Mouse (Mus musculus) MN1 (cell line): ENCODE data around the gene Map7d1.
A peak's percentile ranks its signal among the peaks of the same experiment; 100 is the strongest.

ENCODE experiments used
- DNase-seq: peaks from one replicate; pipeline ENCODE4 v3.0.0-alpha.2; 2016; ENCODE audit warnings: low spot score

The Map7d1 gene

DNA sequence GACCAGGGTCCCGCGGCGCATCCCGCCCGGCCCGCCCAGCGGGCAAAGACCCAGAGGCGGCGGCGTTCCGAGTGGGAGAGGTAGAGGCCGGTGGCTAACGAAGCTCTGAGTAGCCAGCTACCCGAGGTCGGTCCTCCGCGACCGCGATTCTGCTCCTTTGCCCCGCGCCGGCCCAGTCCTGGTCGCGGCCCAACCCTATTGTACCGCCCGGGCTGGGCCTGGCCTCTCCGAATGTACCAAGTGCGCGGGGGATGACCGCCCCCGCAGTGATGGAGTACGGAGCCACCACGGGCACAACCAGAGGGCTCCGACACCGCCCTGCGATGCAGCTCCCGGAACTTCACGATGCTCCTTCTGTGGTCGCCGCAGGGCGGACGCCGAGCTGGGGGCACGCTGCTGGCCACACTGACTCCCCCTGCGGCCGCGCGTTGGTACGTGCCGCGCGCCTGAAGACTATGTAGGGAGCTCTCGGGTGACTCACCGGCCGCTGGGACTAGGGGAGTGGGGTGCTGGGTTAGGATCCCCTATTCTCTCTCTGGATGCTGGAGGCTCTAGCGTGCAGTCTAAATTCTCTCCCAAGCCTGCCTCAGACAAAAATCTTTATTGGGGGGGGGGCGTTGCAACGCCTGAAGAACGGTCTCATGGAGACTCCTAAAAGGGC lies at the start of gene Map7d1:
Gene Map7d1, minus strand, starts transcription at position 213 of the 661 bp plus-strand sequence.
- DNase-seq = peak; percentile 84

DNA sequence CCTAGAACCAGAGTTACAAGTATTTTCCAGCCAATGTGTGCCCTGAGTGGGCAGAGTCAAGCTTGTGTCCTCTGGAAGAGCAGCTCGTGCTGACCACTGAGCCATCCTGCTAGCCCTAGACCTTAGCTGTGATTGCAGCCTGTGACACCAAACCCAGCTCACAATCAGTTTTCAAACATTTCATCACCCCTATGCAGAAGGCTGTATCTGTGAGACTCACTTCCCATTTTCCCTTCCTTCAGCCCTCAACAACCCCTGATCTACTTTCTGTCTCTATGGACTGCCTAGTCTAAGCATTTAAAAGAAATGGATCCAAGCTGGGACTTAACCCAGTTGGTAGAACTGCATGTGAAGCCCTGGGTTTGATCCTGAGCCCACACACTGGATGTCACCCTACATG lies 49.3 kb upstream of the Map7d1 start:
- no peak for DNase-seq

DNA sequence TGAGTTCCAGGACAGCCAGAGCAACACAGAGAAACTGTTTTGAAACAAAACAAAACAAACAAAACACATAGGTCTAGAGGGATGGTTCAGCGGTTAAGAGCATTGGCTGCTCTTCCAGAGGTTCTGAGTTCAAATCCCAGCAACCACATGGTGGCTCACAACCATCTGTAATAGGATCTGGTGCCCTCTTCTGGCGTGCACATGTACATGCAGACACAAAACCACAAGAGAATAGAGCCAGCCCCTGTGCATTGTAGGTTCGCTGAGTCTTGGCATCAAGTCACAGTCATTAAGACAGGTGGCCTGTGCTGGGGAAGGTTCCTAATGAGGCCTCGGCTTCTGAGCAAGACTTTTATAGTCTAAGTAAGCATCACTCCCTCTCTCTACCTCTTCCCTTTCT lies 47.7 kb upstream of the Map7d1 start:
- no peak for DNase-seq

DNA sequence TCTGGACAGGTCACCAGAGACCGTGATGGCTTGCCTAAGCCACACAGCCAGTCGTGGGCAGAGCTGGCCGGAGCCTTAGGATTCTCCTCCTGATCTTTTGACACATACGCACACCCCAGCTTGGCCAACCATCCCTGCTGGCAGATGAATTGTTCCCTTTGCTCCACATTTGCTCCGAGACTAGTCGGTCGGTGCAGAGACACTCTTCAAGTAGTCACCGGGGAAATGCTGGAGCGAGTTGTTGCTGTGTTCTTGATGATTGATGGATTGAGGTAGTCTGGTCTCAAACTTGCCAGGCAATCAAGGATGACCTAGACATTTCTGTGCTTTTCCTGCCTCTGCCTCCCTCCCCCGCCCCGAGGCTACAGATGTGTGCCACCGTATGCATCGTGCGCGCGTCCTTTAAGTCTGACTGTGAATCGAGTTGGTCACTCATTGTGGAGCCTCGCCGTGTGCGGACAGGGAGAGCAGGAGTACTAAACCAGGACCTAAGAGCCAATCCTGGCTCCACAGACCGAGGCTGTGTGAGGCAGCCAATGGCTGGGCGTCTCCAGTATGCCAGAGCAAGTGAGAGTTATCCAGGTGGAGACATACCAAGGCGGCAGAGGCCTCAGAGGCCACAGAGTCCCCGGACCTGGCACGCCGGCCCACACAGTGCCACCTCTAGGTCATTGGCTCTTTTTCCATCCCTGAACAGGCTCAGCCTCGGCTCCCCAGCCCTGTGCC lies 45.6 kb upstream of the Map7d1 start:
- DNase-seq = no peak

DNA sequence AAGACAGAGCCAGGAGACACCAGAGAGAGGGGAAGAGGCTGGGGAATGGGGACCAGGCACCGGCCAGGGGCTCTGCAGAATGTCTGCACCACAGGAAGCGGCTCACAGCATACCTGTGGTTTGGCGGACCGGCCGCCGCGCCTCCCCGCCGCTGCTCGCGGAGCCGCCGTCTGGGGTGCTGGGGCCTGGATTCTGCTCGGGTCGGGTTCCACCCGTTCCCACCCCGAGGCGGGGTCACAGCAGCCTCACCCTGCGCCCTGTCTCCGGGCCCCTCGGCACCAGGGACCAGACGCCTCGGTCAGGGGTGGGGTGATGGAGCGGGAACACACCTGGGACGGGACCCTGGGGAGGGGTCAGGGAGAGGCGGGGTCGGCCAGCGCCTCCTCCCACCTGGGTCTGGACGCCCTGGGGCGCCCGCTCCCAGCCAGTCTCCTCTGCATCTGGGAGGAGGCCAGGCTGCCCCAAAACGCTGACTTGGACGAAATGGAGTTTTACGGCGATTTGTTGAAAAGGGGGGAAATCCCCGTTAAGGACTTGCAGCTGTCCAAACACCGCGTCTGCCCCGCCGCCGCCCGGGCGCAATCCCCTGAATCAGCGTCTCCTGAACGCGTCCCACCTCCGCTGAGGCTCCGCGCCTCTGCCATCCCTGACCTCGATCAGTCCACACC lies 44.9 kb upstream of the Map7d1 start:
- no peak for DNase-seq

DNA sequence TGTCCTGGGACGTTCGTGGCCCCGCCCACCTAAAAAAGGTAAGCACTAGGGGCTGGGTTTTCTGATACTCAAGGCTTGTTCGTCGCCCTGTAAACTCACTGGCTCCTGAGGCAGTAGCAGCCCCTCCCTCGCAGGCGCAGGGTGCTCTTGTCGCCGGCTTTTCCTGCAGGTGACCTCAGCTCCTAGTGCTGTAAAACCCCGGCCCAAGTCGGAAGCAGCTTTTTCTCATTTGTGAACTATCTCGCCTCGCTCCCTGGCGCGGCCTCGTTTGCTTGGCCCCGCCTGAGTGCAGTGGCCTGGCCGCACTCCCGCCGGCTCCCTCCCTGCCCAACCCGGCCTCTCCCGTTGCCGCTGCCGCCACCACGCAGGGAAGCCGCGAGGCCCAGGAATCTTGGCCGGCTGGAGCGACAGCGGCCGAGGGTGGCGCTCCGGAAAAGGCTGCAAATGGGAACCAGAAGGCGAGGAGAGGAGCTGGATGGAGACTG lies 40.5 kb upstream of the Map7d1 start:
- DNase-seq = peak; percentile 56

DNA sequence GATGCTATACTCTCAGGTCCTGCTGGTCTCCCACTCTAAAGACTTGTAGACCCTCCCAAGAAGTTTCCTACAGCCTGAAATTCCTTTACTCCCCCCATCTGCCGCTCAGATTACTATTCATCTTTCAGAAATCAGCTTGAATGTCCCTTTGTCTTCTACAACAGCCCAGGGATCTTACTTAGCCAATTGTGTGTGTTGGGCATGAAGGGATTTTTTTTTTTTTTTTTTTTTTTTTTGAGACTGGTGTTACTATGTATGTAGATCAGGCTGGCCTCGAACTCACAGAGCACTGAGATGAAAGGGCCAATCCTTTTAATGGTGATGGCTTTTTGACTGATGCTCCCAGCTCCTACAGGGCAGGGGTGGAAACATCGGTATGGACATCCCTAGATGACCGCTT lies 39.8 kb upstream of the Map7d1 start:
- DNase-seq = no peak

DNA sequence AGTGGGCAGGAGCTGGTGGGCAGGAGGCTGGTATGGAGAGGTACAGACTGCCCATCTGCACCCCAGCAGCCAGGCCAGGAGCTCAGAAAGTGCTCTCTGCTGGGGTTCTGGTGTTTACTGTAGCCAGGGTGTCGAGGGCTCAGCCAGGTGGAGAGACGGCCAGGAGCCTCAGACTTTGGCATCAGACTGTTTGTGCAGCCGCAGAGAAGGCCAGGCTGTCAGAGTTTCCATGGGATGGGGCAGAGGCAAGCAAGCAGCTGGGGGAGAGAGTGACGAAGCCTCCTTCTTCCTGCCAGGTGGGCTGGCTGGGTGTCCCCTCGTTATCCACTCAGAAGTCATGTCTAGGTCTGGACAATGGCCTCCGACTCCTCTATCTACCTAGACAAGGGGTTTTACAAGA lies 39.0 kb upstream of the Map7d1 start:
- no peak for DNase-seq

DNA sequence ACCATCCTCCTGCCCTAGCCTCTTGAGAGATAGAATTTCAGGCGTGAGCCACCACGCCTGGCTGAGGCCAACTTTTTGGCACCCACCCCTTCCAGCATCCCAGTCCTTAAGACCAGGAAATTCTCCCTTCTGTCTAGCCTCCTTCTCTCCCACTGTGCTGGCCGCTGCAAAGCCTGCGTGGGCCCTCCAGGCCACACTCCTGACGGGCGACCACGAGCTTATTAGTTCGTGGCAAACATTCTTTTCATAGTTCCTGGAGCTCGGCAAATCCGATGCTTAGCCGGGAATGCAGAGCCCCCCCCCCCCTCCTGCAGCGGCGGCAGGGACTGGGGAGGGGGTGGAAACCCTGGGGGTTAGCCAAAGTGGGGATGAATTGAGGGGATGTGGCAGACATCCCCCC lies 35.1 kb upstream of the Map7d1 start:
- no peak for DNase-seq

DNA sequence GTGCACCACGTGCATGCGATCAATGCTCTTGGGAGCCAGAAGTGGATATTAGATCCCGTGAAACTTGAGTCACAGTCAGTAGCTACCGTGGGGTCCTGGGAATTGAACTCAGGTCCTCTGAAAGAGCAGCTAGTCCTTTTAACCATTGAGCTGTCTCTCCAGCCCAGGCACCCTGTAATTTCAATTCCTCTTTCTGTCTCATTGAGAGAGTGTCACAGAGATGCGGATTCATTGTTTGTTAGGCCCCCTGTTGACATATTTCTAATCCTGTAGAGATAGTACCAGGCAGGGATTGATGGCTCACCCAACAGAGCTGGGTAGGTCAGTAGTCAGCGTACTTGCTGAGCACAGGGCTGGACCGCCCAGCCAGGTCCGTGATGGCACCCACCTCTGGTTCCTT lies 34.2 kb upstream of the Map7d1 start:
- DNase-seq = no peak

DNA sequence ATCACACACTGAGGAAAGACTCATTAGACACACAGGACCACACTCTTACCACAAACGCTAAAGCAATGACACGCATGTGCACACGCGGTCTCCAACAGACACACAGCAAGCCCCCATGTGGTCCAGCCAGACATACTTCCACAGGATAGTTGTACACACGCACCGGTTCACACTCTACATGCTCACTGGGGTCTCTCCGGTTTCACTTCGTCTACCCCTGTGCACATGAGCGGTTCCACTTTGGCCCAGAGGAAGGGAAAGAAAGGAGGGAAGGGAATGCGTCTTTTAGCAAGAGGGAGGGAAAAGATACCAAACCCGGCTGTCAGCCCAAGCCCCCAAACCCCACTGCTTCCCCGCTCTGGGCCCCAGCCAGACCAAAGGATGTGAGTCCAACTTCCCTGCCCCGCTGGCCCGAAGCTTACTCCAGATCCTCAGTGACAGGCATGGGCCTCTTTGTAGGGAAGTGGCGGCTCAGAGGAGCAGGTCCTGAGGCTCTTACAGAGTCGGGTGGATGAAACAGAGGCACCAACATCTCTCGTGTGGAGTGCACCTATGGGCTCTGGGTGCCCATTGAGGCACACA lies 32.0 kb upstream of the Map7d1 start:
- DNase-seq = no peak

DNA sequence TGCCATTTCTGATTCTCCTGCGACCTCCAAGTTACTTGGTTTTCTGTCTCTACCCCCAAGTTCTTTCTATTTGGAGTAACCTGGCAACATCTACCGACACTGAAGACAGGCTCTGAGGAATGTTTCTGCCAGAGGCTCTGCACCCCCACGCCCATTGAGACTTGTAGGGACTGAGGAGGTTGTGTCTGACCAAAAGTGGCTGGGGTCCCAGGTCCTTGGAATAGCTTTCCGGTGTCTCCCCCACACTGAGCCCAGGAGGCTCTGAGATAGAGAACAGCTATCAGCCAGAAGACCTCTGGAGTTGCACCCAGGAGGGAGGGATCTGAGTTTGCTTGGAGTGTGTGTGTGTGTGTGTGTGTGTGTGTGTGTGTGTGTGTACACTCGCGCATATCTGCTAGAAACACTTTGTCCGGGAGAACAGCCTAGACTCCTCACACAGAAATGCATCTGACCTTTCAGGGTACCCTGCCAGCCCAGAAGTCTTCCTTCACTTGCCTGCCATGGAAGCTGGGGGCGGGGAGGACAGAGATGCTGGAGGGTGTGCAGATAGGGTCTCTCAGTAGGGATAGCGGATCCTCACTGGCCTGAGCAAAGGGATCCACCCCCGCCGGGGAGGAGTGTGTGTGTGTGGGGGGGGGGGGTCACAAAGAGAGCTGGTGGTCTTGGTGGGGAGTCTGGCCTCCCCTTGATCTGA lies 31.3 kb upstream of the Map7d1 start:
- DNase-seq = no peak

DNA sequence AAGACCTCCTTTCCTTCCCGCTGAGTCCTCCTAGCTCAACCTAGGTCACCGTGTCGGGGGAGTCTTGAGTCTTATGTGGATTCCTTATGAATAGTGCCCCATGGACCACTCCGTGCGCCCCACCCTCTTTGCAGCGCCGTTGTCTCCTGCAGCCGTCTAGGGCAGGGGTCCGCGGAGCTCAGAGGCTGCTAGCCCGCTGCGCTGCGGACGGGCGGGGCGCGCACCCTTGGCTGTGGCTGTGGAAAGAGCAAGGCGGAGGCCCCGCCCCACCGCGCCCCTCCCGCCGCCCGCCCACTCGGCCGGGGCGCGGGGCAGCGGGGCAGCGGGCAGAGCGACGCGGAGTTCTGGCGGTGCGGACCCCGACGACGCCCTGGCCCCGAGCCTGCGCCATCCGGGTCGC lies 30.3 kb upstream of the Map7d1 start, which contains the start of gene Col8a2:
Gene Col8a2, plus strand, starts transcription at position 302 of the 400 bp plus-strand sequence.
- DNase-seq = no peak

DNA sequence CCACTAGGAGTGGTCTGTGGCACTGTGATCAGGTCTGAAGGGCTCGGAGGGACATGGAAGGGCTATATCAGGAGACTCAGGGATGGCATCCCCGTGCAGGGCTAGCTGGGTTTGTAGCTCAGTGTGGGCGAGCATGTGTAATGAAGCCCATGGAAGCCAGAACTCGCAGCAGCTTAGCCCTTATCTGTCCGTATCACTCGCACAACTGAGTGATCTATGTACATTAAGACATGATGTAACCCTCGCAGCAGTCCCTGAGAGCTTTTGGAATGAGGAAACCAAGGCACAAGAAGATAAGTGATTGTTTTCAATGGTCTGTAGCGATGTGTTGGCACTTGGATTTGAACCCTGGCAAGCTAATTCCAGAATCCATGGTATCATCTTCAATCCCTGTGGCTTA lies 27.4 kb upstream of the Map7d1 start:
- DNase-seq = no peak

DNA sequence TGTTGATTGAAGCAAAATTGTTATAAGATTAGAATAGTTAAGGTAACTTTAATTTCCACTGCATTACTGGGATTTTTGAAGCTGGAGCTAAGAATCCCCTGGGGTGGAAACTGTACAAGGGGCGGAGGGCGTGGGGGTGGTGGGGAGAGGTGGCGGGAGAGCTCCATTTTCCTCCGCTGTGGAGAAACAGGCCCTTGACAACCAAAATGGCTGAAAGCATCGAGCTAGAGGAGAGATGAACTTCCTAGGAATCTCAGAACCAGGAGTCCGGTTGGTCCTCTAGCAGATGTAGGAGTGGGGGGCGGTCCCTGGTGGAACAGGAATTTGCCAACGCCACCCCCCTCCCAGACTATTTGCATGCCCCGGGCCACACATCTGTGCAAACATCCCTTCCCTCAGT lies 25.6 kb upstream of the Map7d1 start:
- no peak for DNase-seq

DNA sequence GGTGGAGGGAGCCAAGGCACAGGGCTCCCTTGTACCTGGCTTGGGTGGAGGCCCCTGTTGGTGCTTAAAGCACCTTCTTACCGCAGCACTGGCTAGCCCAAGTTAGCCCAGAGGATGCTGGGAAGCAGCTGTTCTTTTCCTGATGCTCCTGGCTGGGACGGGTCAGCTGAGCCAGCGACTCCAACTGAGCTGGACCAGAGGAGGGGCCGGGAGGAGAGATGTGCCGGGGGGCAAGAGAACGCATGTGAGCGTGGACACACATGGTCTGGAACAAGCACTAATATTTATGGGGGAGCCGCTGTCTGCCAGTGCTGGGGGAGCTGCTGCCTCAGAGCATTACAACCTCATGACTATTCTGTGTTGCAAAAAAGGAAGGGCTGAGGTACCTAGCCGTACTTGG lies 22.8 kb upstream of the Map7d1 start:
- DNase-seq = no peak

DNA sequence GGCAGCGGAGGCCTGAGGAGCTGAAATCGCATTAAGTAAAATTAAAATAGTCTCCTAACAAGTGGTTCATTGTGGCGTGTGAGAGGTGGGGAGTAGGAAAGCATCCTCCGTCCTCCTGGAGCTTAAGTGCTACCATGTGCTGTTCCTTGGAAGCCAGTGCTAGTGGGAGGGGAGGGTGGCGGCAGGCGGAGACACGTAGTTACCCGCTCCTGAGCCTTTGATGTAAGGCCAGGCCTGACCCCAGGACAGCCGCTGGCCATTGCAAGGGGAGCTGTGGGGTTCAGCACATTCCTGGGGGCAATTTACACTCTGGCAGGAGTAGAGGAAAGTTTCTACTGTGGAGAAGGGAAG lies 22.4 kb upstream of the Map7d1 start:
- DNase-seq = no peak

DNA sequence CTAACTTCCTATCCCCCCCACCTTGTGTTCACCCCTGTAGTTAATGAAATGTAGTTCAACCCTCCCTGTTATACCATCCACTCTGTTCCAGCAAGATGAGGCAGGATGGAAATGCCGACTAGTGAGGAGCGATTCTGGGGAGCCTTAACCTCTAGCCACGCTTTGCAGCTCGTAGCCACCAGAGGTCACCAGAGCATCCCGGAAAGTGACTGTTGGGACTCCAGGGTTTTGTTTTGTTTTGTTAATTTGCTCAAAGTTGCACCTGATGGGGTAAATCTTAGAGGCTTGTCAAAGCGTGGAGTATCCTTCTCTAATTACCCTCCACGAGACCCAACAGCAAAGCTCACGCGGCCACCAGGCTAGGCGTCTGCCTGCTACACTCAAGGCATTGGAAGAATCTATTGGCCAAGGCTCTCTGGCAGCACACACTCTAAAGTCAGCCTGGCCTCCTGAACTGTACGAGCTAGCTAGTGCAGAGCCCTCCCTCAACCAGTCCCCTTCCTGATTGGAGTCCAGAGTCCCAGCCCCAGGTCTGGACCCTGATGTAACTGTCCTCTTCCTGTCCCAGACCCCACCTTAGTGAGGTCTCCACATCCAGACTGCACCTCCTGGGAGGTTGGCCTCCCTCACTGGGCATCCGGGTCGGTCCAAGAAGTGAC lies 21.9 kb upstream of the Map7d1 start:
- DNase-seq = peak; percentile 60

DNA sequence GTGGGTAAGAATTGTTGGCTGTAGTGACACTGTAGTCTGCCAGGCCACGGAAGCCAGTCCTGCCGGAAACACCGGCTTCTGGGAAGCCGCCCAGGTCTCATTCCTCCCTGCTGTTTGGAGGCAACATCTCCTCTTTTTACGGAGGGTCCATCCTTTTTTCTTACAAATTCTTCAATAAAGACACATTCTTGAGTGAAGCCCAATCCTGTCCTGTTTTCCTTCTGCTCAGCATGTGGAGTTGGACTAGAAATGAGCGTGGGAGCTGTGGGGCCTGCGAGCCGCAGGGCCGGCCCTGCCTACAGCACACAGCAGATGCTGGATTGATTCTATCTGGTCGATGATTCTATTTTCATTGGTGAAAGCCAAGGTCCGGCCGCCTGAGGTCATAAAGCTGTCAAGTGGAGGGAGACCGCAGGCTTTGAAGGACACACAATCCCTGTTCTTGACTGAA lies 19.6 kb upstream of the Map7d1 start:
- DNase-seq = no peak

DNA sequence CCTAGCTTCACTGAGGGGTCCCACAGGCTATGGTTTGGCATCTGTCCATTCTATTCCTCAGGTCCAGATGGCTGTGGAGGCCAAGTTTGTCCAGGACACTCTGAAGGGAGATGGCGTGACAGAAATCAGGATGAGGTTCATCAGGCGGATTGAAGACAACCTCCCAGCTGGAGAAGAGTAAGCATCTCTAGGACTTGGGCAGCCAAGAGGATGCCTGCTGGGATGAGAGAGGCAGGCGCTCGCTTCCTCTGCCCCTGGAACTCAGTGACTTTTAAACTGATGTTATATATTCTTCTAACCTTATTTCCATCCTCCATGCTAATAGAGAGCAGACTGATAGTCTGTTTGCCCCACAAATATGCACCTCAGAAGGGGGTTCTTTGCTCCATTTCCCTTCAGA lies 18.9 kb upstream of the Map7d1 start:
- DNase-seq = no peak

DNA sequence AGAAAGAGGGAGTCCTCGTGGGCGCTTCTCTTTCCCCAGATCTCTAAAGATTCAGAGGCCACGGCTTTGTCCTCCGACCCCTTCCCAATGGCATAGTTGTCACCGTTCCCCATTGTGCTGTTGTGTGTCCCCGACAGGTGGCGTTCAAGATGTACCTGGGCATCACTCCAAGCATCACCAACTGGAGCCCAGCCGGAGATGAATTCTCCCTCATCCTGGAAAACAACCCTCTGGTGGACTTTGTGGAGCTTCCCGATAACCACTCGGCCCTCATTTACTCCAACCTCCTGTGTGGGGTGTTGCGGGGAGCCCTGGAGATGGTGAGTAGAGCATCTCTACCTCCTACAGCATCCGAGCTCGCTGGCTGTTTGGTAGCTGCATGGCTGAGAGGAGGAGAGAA lies 17.6 kb upstream of the Map7d1 start:
- DNase-seq = no peak

DNA sequence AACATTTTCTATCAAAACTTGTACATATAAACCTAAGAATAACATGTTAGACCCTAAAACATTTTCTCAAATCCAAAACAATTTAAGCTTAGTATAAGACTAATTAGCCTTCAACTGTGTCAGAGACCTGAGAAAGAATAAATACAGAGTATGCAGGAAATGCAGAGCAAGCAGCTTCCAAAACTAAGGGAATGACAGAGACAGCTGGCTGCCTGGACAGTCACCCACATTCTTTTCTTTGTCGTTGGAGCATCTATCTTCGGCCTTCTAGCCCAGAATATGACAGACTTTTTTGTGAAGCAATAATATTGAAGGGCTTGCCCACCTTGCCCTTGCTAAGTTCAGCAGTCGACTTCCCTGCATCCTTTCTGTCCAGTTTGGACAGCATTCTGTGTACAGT lies 13.1 kb upstream of the Map7d1 start:
- DNase-seq = no peak
